Mouse (Mus musculus) heart, embryonic 14.5 days (tissue): ENCODE data around the gene Cadm1. TPM values are rescaled to one million over a fixed set of nuclear protein-coding genes. Genes with fewer than 3 reads are reported as not detected.

Experiments
- ATAC-seq: fragments of 200-750 bp; cut with Nextera tagmentation; 2 replicates; pipeline ENCODE4 v1.8.0; 2017; ENCODE audit warnings: low read depth, moderate TSS enrichment; ENCODE audit not compliant: insufficient number of reproducible peaks, insufficient read depth, low FRiP score
- H3K27ac ChIP-seq, 2 experiments: fragments of 200-500 bp in 1 of 2; fragments of 300-500 bp in 1 of 2; sonication (generic) in 1 of 2; replicated peaks in 1 of 2; 2 replicates each; pipeline ENCODE4 v1.5.1; 2012 to 2014; ENCODE audit warnings: low read depth in 2 of 2, low read length in 2 of 2, control low read depth in 1 of 2, mild to moderate bottlenecking in 1 of 2, mixed read lengths in 1 of 2; ENCODE audit not compliant: control insufficient read depth in 1 of 2, insufficient read depth in 1 of 2
- H3K27me3 ChIP-seq: fragments of 300-500 bp; sonication (generic); 2 replicates; pipeline ENCODE4 v1.6.1; 2014; ENCODE audit warnings: mild to moderate bottlenecking, low read length, control low read depth; ENCODE audit not compliant: control insufficient read depth, insufficient read depth
- H3K36me3 ChIP-seq: fragments of 300-500 bp; sonication (generic); 2 replicates; pipeline ENCODE4 v1.6.1; 2014; ENCODE audit warnings: mild to moderate bottlenecking, control low read depth, low read length, mixed read lengths; ENCODE audit not compliant: control insufficient read depth, insufficient read depth
- H3K4me1 ChIP-seq, 2 experiments: fragments of 200-500 bp in 1 of 2; fragments of 300-500 bp in 1 of 2; sonication (generic) in 1 of 2; 2 replicates each; pipeline ENCODE4 v1.6.1; 2012 to 2014; ENCODE audit warnings: low read length in 2 of 2, control low read depth in 1 of 2, mixed read lengths in 1 of 2; ENCODE audit not compliant: control insufficient read depth in 2 of 2, insufficient read depth in 2 of 2
- H3K4me2 ChIP-seq: fragments of 300-500 bp; sonication (generic); 2 replicates; pipeline ENCODE4 v1.6.1; 2014; ENCODE audit warnings: mild to moderate bottlenecking, low read length
- H3K4me3 ChIP-seq, 2 experiments: fragments of 200-500 bp in 1 of 2; fragments of 300-500 bp in 1 of 2; sonication (generic) in 1 of 2; 2 replicates each; pipeline ENCODE4 v1.5.1; 2012 to 2014; ENCODE audit warnings: low read length in 2 of 2, mild to moderate bottlenecking in 2 of 2, control low read depth in 1 of 2, low read depth in 1 of 2, moderate library complexity in 1 of 2; ENCODE audit not compliant: control insufficient read depth in 1 of 2, insufficient read depth in 1 of 2
- H3K9ac ChIP-seq: fragments of 300-500 bp; sonication (generic); 2 replicates; pipeline ENCODE4 v1.6.1; 2014; ENCODE audit warnings: mild to moderate bottlenecking, low read length
- H3K9me3 ChIP-seq: fragments of 300-500 bp; sonication (generic); 2 replicates; pipeline ENCODE4 v1.6.1; 2016; ENCODE audit warnings: low read length, control low read depth; ENCODE audit not compliant: control insufficient read depth
- WGBS: fragments of 180-500 bp; shearing (Covaris S2); extraction: QIAGEN DNeasy Blood & Tissue Kit; methylation state at CpG from one replicate; pipeline ENCODE4 v1.1.7; 2014; 5-methylcytosine and 5-hydroxymethylcytosine counted together
- polyA plus RNA-seq: library from polyadenylated mRNA; unstranded; fragments of >200 nt; fragmentation: Nextera tagmentation; extraction: Ambion mirVana; gene quantifications from 2 replicates; pipeline ENCODE4 v1.2.1, GENCODE M21; 2014

The Cadm1 gene
- polyA plus RNA-seq, 1 experiment from 2014 or later, result 16.5 TPM

DNA sequence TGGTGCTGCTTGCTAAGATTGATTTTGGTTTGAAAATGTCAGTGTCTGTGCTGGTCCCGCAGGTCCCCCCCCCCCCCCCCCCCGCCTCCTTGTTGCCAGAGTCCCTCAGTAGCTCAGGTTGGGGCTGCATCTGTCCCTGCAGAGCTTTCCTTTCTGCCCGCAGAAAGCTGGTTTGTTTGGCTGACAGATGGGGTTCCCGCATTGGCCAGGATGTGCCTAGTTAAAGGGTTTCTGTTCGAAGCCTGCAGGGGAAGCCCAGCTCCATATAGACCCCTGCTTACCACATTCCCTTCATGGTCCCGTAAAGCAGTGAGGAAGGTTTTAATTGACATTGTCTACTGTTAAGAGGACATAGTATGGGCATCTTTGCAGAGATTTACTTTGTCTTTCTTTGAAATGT lies 78.9 kb downstream of the Cadm1 start:
- Histone ChIP-seq H3K27ac (no peak overlapping the region), H3K4me1 (peaks cover 0 to 5% of the 10 kb centered on the region in 2 experiments), H3K27me3 (no peaks in the 10 kb centered on the region), H3K9ac (no peak overlapping the region), H3K9me3 (no peaks in the 10 kb centered on the region), H3K4me3 (no peak overlapping the region), H3K36me3 (no peaks in the 10 kb centered on the region), H3K4me2 (no peak overlapping the region)
- WGBS, result 59% methylated on average over 5 of the region's 6 CpGs
- no peak for ATAC-seq

DNA sequence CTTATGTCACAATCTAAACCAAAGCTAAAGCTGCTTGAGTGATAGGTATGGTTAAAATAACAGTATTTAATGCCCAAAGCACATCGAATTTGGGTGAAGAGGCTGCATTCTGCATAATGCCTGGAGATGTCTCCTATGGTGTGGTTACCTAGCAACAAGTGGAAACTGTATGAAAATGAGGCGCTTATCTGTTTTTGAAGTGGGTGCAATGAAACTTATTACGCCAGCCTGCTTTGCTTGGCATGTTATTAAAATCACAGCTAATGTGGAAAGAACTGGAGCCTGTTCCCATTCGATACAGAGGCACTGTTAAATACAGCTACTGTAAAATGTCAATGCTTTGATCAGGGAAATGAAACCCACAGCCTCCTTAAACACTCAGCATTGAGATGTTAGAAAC lies 79.5 kb downstream of the Cadm1 start:
- Histone ChIP-seq H3K4me1 (peaks cover 0 to 5% of the 10 kb centered on the region in 2 experiments), H3K4me2 (no peak overlapping the region), H3K9ac (no peak overlapping the region), H3K27me3 (no peaks in the 10 kb centered on the region), H3K4me3 (no peak overlapping the region), H3K27ac (no peak overlapping the region), H3K9me3 (no peaks in the 10 kb centered on the region), H3K36me3 (no peaks in the 10 kb centered on the region)
- ATAC-seq, result no peak
- WGBS, result 64% methylated on average over 4 of the region's 4 CpGs

DNA sequence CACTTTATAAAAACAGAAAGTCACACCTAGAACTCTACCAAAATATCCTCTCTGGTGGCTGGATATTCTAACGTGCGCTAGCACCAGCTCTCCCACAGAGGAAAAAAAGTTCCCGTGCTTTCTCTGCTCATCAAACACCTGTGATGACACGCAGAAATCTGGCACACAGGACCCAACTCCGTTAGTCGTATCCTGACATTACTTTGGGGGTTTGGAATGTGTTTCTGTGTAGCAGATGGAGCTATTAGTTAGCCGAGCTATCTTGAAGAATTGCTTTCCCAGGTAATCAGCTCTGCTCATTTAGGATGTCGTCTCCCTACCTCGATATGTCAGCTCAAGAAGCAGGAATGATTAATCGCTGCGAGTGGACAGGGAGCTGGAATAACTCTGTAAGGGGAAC lies 80.3 kb downstream of the Cadm1 start:
- WGBS, result 60% methylated on average over 11 of the region's 11 CpGs
- Histone ChIP-seq H3K9ac (no peak overlapping the region), H3K27ac (no peak overlapping the region), H3K36me3 (no peaks in the 10 kb centered on the region), H3K4me2 (no peak overlapping the region), H3K4me3 (no peak overlapping the region), H3K4me1 (peaks cover 0 to 5% of the 10 kb centered on the region in 2 experiments), H3K27me3 (no peaks in the 10 kb centered on the region), H3K9me3 (no peaks in the 10 kb centered on the region)
- no peak for ATAC-seq

DNA sequence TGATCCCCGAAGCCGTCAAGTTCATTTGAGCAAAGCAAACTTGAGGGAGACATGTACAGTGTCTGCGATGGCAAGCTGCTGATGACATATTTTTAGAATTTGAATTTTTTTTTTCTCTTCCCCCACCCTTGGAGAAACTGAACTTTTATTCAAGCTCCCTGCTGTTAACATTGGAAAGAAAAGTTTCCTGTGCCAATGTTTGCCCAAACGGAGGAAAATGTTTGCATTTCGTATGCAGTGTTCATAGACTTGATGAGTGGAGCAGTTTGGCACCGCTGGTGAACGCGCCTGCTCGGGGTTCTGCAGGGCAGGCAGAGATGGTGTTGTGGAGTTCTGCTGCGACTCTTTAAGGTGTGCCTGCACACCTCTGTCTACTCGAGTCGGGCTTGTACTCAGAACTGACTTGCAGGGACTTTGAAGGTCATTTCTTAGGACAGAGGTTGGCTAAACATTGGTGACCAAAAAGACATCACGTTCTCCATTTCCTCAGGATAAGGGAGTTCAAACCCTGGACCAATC lies 83.0 kb downstream of the Cadm1 start:
- Histone ChIP-seq H3K4me1 (peaks cover 0 to 28% of the 10 kb centered on the region in 2 experiments), H3K27ac (no peak overlapping the region), H3K9ac (no peak overlapping the region), H3K9me3 (no peaks in the 10 kb centered on the region), H3K4me2 (no peak overlapping the region), H3K4me3 (no peak overlapping the region), H3K27me3 (no peaks in the 10 kb centered on the region), H3K36me3 (no peaks in the 10 kb centered on the region)
- ATAC-seq, result no peak
- WGBS, result 80% methylated on average over 13 of the region's 13 CpGs

DNA sequence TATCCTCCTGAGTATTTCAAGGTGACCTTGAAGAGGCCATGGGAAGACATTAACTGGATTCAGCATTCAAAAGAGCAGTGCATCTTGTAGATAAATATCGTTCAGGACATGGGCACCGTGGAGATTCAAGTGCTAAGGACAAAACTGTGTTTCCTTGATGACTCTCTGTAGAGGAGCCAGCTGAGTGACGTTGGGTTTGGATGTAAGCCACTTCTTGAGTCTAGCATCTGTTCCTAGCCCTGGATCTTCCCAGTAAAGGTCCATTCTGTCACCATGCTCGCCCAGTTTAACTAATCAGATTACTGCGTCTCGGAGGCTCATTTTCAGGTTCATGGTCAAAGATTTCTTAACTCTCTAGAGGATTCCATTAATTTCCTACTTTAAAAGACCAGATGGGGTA lies 85.1 kb downstream of the Cadm1 start:
- H3K4me2 ChIP-seq, result no peak overlapping the region
- no peak overlapping the region for H3K4me3 ChIP-seq
- no peaks in the 10 kb centered on the region for H3K27me3 ChIP-seq
- H3K4me1 ChIP-seq, result peaks cover 8 to 30% of the 10 kb centered on the region in 2 experiments
- no peaks in the 10 kb centered on the region for H3K9me3 ChIP-seq
- 72% methylated on average over 6 of the region's 6 CpGs for WGBS
- no peak for ATAC-seq
- no peaks in the 10 kb centered on the region for H3K36me3 ChIP-seq
- H3K9ac ChIP-seq, result no peak overlapping the region
- no peak overlapping the region for H3K27ac ChIP-seq

DNA sequence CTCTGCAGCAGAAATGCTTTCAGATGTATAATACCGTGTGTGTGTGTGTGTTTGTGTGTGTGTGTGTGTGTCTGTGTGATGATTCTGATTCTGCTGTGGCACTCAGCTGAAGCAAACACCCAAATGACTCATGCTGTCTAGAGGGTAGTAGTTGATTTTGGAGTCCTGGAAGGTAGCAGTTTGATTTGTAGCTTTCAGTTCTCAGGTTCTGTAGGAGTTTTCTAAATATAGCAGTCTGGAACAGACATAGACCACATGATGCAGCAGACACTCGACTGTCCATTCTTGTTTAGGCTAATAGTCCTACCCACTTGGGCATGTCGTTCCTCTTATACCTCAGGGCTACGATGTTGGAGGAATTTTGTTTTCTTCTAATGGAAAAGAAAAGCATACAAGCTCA lies 86.4 kb downstream of the Cadm1 start:
- peak overlapping the region; percentile 48 to 59 for H3K27ac ChIP-seq

DNA sequence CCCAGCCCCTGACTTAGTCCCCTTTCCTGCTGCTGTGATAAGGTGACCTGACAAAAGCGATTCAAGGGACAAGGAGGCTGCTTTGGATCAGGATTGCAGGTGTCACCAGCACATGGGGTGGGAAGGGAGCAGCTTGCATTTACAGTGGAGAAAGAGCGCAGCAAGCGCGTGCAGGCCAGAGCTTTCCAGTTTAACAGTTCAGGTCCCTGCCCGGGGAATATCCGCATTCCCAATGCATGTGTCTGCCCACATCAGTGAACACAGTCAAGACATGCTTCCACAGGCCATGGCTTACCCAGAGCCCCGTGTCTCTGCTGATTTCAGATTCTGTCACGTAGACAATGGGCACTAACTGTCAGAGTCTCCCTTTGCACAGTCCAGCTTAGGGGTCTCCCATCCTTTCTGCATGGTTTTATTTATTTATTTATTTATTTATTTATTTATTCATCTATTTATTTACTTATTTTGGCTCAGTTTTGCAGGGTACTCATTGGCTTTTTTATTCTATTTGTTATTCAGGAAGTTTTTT lies 89.6 kb downstream of the Cadm1 start:
- 38% methylated on average over 8 of the region's 8 CpGs for WGBS
- H3K36me3 ChIP-seq, result no peaks in the 10 kb centered on the region
- no peaks in the 10 kb centered on the region for H3K9me3 ChIP-seq
- H3K4me1 ChIP-seq, result peaks cover 11 to 41% of the 10 kb centered on the region in 2 experiments
- ATAC-seq, result no peak
- H3K27ac ChIP-seq, result no peak overlapping the region
- no peak overlapping the region for H3K9ac ChIP-seq
- no peak overlapping the region for H3K4me3 ChIP-seq
- no peak overlapping the region for H3K4me2 ChIP-seq
- no peaks in the 10 kb centered on the region for H3K27me3 ChIP-seq

More for the DNA sequence above, 86.4 kb downstream of the Cadm1 start:
- Histone ChIP-seq H3K4me3 (no peak overlapping the region), H3K4me2 (peak overlapping the region; percentile 42), H3K9me3 (no peaks in the 10 kb centered on the region), H3K36me3 (no peaks in the 10 kb centered on the region), H3K4me1 (peaks cover 8 to 30% of the 10 kb centered on the region in 2 experiments), H3K9ac (no peak overlapping the region), H3K27me3 (no peaks in the 10 kb centered on the region)
- ATAC-seq, result no peak
- WGBS, result 24% methylated on average over 4 of the region's 4 CpGs
